Mouse (Mus musculus): ENCODE measurements around the gene Gm28305. TPM values are rescaled to one million over a fixed set of nuclear protein-coding genes. Genes with fewer than 3 reads are reported as not detected.
A peak's percentile ranks its signal among the peaks of the same experiment; 100 is the strongest.

Gm28305 gene
- polyA plus RNA-seq, 1 experiment, result not detected

- TF ChIP-seq CTCF (IDR thresholded peaks at IDR 0.05; ENCODE audit: extremely low read depth, insufficient read depth, low read length), result no peak
- peak; percentile 92 for TF ChIP-seq POLR2A (IDR thresholded peaks at IDR 0.05; ENCODE audit: extremely low read depth, insufficient read depth, low read length)
- peak within 1 kb of the TSS; percentile 1; the same call in 1 of the 2 replicates for H3K27ac ChIP-seq (ENCODE audit: insufficient read depth, low read length)
- peak within 1 kb of the TSS; percentile 70 for H3K4me3 ChIP-seq (ENCODE audit: insufficient read depth, low read length)
- H3K4me1 ChIP-seq (ENCODE audit: control insufficient read depth, insufficient read depth, low read length), result peaks cover 5% of the 10 kb centered on the region; the same call in 1 of the 2 replicates
Measured at GRCm38 (mm10) chr9:104063244-104063961, 22.9 kb downstream of the Gm28305 start, which contains the start of gene Acad11. Gene Acad11, plus strand, starts transcription at chr9:104063377.

DNA sequence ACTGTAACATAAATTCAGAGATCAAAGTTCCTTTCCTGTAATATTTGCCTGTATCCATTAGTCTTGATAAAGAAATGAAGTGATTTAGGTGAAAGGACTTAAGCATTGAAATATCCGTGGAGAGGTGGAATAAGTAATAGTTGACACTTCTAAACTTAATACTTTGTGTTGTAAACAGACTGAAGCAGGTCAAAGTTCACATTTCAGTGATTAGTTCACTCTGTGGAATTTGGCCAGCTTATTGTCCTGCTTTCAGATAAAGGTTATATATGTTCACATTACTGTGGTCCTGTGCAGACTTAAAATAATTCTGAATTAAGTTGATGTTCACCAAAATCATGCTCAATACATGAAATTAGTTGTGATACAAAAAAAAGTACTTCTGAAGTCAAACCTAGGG lies 24.1 kb downstream of the Gm28305 start:
- H3K4me3 ChIP-seq (ENCODE audit: insufficient read depth, low read length), result peak overlapping the region; percentile 70; the same call in 1 of the 2 replicates
- TF ChIP-seq CTCF (IDR thresholded peaks at IDR 0.05; ENCODE audit: extremely low read depth, insufficient read depth, low read length) (no peak), POLR2A (IDR thresholded peaks at IDR 0.05; ENCODE audit: extremely low read depth, insufficient read depth, low read length) (no peak)
- no peak overlapping the region for H3K27ac ChIP-seq (ENCODE audit: insufficient read depth, low read length)
- H3K4me1 ChIP-seq (ENCODE audit: control insufficient read depth, insufficient read depth, low read length), result peaks cover 5% of the 10 kb centered on the region; the same call in 1 of the 2 replicates

- H3K4me1 ChIP-seq (ENCODE audit: control insufficient read depth, insufficient read depth, low read length), result no peaks in the 10 kb centered on the region
- no peak overlapping the region for H3K4me3 ChIP-seq (ENCODE audit: insufficient read depth, low read length)
- no peak overlapping the region for H3K27ac ChIP-seq (ENCODE audit: insufficient read depth, low read length)
- no peak for TF ChIP-seq CTCF (IDR thresholded peaks at IDR 0.05; ENCODE audit: extremely low read depth, insufficient read depth, low read length)
Measured at GRCm38 (mm10) chr9:104070241-104070640, 29.8 kb downstream of the Gm28305 start.

DNA sequence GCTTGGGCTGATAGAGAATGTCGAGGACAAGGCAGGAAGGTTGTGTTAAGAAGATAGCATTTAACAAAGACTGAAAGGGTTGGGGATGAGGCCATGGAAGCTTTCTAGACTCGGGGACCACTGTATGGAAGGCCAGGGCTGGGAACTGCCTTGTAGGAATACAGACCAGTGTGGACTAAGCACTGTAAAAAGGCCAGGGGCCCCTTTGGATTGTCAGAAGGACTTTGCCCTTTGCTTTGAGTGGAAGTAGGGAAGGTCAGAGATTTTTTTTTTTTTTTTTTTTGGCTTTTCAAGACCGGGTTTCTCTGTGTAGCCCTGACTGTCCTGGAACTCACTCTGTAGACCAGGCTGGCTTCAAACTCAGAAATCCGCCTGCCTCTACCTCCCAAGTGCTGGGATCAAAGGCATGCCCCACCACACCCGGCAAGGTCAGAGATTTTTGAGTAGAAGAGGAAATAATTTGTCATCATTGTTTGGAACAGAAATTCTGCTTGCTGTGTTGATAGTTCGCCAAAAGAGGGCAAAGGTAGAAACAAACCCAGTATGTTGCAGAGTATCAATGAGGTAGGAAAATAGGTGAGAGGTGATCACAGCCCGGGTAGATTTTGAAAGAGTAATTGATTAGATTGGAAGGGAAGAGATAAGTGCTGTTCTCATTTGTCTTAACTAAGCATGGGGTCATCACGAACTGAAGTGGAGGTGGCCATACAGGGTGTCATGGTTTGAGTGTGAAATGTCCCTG lies 30.6 kb downstream of the Gm28305 start:
- no peak overlapping the region for H3K27ac ChIP-seq (ENCODE audit: insufficient read depth, low read length)
- H3K4me1 ChIP-seq (ENCODE audit: control insufficient read depth, insufficient read depth, low read length), result no peaks in the 10 kb centered on the region
- TF ChIP-seq POLR2A (IDR thresholded peaks at IDR 0.05; ENCODE audit: extremely low read depth, insufficient read depth, low read length) (no peak), CTCF (IDR thresholded peaks at IDR 0.05; ENCODE audit: extremely low read depth, insufficient read depth, low read length) (no peak)
- no peak overlapping the region for H3K4me3 ChIP-seq (ENCODE audit: insufficient read depth, low read length)

DNA sequence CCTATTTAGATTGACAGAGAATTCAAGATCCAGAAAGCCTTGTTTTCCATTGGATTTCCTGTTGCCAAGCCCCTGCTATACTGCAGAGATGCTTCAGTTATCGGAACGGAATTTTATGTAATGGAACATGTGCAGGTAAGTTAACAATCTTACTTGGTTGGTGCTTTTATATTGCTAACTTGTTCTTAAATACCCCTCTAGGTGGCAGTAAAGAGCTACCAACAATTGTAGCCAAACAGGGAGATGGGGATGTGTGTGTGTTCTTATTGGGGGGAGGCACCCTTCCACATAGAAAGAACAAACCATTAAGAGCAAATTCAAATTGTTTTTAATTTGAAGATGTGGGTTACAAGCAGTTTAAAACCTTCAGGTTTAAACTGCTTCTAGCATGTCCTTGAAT lies 35.3 kb downstream of the Gm28305 start:
- no peaks in the 10 kb centered on the region for H3K4me1 ChIP-seq (ENCODE audit: control insufficient read depth, insufficient read depth, low read length)
- no peak overlapping the region for H3K27ac ChIP-seq (ENCODE audit: insufficient read depth, low read length)
- H3K4me3 ChIP-seq (ENCODE audit: insufficient read depth, low read length), result no peak overlapping the region
- TF ChIP-seq POLR2A (IDR thresholded peaks at IDR 0.05; ENCODE audit: extremely low read depth, insufficient read depth, low read length) (no peak), CTCF (IDR thresholded peaks at IDR 0.05; ENCODE audit: extremely low read depth, insufficient read depth, low read length) (no peak)

DNA sequence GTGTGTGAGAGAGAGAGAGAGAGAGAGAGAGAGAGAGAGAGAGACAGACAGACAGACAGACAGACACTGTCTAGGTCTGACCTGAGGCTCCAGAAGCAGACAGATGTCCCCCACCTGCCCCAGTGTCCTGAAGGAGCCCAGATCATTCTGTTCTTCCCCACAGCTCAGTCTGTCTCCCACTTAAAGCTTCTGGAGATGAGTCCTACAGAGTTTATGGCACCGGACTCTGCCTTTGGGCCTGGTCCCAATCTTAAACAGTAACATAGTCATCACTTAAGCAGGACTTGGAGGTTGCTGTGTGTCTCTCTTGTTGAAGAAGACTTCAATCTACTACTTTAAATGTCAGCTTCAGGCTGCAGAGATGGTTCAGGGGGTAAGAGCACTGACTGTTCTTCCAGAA lies 38.3 kb downstream of the Gm28305 start:
- Histone ChIP-seq H3K4me3 (ENCODE audit: insufficient read depth, low read length) (no peak overlapping the region), H3K4me1 (ENCODE audit: control insufficient read depth, insufficient read depth, low read length) (no peaks in the 10 kb centered on the region), H3K27ac (ENCODE audit: insufficient read depth, low read length) (no peak overlapping the region)
- TF ChIP-seq POLR2A (IDR thresholded peaks at IDR 0.05; ENCODE audit: extremely low read depth, insufficient read depth, low read length) (no peak), CTCF (IDR thresholded peaks at IDR 0.05; ENCODE audit: extremely low read depth, insufficient read depth, low read length) (no peak)

DNA sequence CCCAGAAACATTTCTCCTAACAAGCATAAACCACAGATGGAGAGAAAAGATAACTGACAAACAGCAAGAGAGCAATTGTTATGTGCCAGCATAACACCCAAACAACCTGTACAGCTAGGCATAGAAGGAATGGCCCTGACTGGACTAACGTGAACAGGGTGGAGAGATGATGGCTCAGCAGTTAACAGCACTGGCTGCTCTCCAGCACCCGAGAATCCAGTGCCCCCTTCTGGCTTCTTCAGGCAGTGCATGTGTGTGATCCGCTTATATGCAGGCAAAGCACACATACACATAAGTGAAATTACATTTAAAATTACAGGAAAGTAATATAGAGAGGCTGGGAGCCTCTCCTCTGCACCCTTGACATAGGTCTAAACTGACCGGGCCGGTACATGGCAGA lies 38.9 kb downstream of the Gm28305 start:
- Histone ChIP-seq H3K4me1 (ENCODE audit: control insufficient read depth, insufficient read depth, low read length) (no peaks in the 10 kb centered on the region), H3K4me3 (ENCODE audit: insufficient read depth, low read length) (no peak overlapping the region), H3K27ac (ENCODE audit: insufficient read depth, low read length) (no peak overlapping the region)
- no peak for TF ChIP-seq POLR2A (IDR thresholded peaks at IDR 0.05; ENCODE audit: extremely low read depth, insufficient read depth, low read length)
- TF ChIP-seq CTCF (IDR thresholded peaks at IDR 0.05; ENCODE audit: extremely low read depth, insufficient read depth, low read length), result peak; percentile 49; the same call in 1 of the 2 replicates

DNA sequence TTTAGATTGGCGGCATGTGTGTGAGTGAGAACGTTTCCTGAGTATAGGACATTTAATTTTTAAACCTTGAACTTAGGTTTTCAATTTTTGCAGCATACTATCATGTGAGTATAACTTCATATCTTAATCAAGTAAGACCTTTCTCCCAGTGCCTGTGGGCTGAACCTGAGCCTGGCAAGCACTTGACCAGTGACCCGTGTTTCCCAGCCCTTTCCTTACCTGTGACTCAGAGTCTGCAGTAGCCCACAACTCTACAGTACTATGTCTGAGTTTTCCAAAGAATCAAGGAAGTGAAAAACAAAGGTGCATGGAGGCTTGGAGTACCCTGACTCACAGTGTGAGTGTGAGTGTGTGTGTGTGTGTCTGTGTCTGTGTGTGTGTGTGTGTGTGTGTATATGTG lies 39.6 kb downstream of the Gm28305 start:
- H3K4me1 ChIP-seq (ENCODE audit: control insufficient read depth, insufficient read depth, low read length), result no peaks in the 10 kb centered on the region
- H3K4me3 ChIP-seq (ENCODE audit: insufficient read depth, low read length), result no peak overlapping the region
- H3K27ac ChIP-seq (ENCODE audit: insufficient read depth, low read length), result no peak overlapping the region
- no peak for TF ChIP-seq POLR2A (IDR thresholded peaks at IDR 0.05; ENCODE audit: extremely low read depth, insufficient read depth, low read length)
- no peak for TF ChIP-seq CTCF (IDR thresholded peaks at IDR 0.05; ENCODE audit: extremely low read depth, insufficient read depth, low read length)

DNA sequence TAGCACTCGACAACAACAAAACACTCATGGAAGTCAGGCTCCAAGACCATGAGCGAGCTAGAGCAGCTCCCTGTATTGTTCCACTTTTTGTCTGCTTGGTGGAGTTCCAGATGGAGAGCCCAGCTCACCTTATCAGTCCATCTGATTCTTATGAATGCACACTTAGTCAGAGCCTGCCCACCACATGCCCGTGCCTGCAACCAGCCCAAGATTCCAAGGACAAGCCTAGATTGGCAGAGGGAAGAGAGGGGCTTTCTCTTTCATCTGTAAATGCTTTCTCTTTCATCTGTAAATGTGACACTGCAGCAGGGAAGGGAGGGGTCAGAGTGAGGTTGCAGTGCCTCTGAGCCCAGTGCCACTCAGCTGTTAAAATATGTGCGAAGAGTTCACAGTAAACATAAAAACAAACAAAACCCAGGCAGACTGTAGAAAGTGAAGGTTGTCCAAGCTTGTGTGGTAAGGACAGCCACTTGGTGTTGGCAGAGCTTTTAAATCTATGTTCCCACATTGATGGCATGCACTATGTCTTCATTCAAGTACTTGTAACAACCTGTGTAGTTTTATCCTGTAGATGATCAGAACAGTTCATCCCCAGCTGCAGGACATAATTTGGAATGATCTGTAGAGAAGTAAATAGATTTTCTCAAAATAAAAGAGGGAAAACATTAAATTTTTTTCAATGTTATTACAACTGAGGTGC lies 45.4 kb downstream of the Gm28305 start:
- Histone ChIP-seq H3K27ac (ENCODE audit: insufficient read depth, low read length) (no peak overlapping the region), H3K4me1 (ENCODE audit: control insufficient read depth, insufficient read depth, low read length) (no peaks in the 10 kb centered on the region), H3K4me3 (ENCODE audit: insufficient read depth, low read length) (no peak overlapping the region)
- TF ChIP-seq POLR2A (IDR thresholded peaks at IDR 0.05; ENCODE audit: extremely low read depth, insufficient read depth, low read length), result no peak
- TF ChIP-seq CTCF (IDR thresholded peaks at IDR 0.05; ENCODE audit: extremely low read depth, insufficient read depth, low read length), result no peak

All from cortical plate, adult 2 months (tissue).